Mouse (Mus musculus) myocyte (in vitro differentiated cells): Measurements from ENCODE around the gene Olfr1390. TPM values are rescaled to one million over a fixed set of nuclear protein-coding genes. Genes with fewer than 3 reads are reported as not detected.
"Not testable (repeated sequence)": the region's sequence is repeated elsewhere in the genome, so short reads cannot be mapped to it uniquely, and the experiment has no call there.

Source experiments
- H3K27me3 ChIP-seq: one replicate; pipeline ENCODE4 v1.6.1; 2011; ENCODE audit not compliant: control insufficient read depth, insufficient read depth, insufficient read length
- H3K36me3 ChIP-seq: one replicate; pipeline ENCODE4 v1.6.1; 2011; ENCODE audit not compliant: control insufficient read depth, insufficient read depth
- H3K4me2 ChIP-seq: one replicate; pipeline ENCODE4 v1.6.1; 2011; ENCODE audit warnings: low read depth, control low read depth
- H3K4me3 ChIP-seq: one replicate; pipeline ENCODE4 v1.5.1; 2011; ENCODE audit warnings: mild to moderate bottlenecking, control low read depth, moderate library complexity
- H3K79me2 ChIP-seq: one replicate; pipeline ENCODE4 v1.6.1; 2011; ENCODE audit not compliant: control insufficient read depth, insufficient read depth
- H3ac ChIP-seq: one replicate; pipeline ENCODE4 v1.6.1; 2011; ENCODE audit not compliant: control insufficient read depth, insufficient read length
- CEBPB ChIP-seq: IDR thresholded peaks from 2 replicates; pipeline ENCODE4 v1.6.1; 2011; ENCODE audit warnings: mild to moderate bottlenecking, moderate library complexity; ENCODE audit not compliant: poor library complexity, insufficient read depth, severe bottlenecking
- E2F4 ChIP-seq: IDR thresholded peaks from one replicate; pipeline ENCODE4 v1.6.1; 2011; ENCODE audit warnings: mild to moderate bottlenecking, control low read depth, moderate library complexity; ENCODE audit not compliant: insufficient read depth
- MAX ChIP-seq: IDR thresholded peaks from one replicate; pipeline ENCODE4 v1.6.1; 2011; ENCODE audit warnings: low read depth, mild to moderate bottlenecking, control low read depth
- MYOD1 ChIP-seq, 3 experiments: IDR thresholded peaks; one replicate each; pipeline ENCODE4 v1.6.1; 2011; ENCODE audit warnings: control low read depth in 2 of 3, low read depth in 2 of 3, mild to moderate bottlenecking in 2 of 3, moderate library complexity in 1 of 3; ENCODE audit not compliant: insufficient read length in 2 of 3, control insufficient read depth in 1 of 3
- MYOG ChIP-seq, 3 experiments: IDR thresholded peaks; one replicate each; pipeline ENCODE4 v1.6.1; 2011; ENCODE audit warnings: control low read depth in 2 of 3, low read depth in 2 of 3, mild to moderate bottlenecking in 2 of 3; ENCODE audit not compliant: insufficient read length in 2 of 3, control insufficient read depth in 1 of 3, insufficient read depth in 1 of 3
- POLR2A ChIP-seq: IDR thresholded peaks from one replicate; pipeline ENCODE4 v1.6.1; 2011; ENCODE audit warnings: low read depth, mild to moderate bottlenecking, control low read depth, moderate library complexity; ENCODE audit not compliant: insufficient read length
- POLR2AphosphoS2 ChIP-seq: IDR thresholded peaks from one replicate; pipeline ENCODE4 v1.6.1; 2011; ENCODE audit warnings: low read depth, control low read depth; ENCODE audit not compliant: insufficient read length
- REST ChIP-seq: IDR thresholded peaks from one replicate; pipeline ENCODE4 v1.6.1; 2011; ENCODE audit warnings: mild to moderate bottlenecking, control low read depth, moderate library complexity; ENCODE audit not compliant: insufficient read depth, insufficient read length
- SRF ChIP-seq: IDR thresholded peaks from one replicate; pipeline ENCODE4 v1.6.1; 2011; ENCODE audit warnings: low read depth; ENCODE audit not compliant: control insufficient read depth, insufficient read length
- TCF12 ChIP-seq: IDR thresholded peaks from one replicate; pipeline ENCODE4 v1.6.1; 2011; ENCODE audit warnings: mild to moderate bottlenecking, control low read depth; ENCODE audit not compliant: poor library complexity, insufficient read depth, severe bottlenecking
- TCF3 ChIP-seq: IDR thresholded peaks from one replicate; pipeline ENCODE4 v1.6.1; 2011; ENCODE audit warnings: low read depth, control low read depth; ENCODE audit not compliant: insufficient read length
- USF1 ChIP-seq: IDR thresholded peaks from one replicate; pipeline ENCODE4 v1.6.1; 2011; ENCODE audit warnings: low read depth, mild to moderate bottlenecking, control low read depth, moderate library complexity
- polyA plus RNA-seq: library from polyadenylated mRNA; unstranded; fragments of >200 nt; fragmentation: generic; extraction: Trizol; gene quantifications from one replicate; pipeline ENCODE4 v1.2.1, GENCODE M21; 2012; ENCODE audit warnings: missing spikeins

Gene Olfr1390
- not detected for polyA plus RNA-seq

DNA sequence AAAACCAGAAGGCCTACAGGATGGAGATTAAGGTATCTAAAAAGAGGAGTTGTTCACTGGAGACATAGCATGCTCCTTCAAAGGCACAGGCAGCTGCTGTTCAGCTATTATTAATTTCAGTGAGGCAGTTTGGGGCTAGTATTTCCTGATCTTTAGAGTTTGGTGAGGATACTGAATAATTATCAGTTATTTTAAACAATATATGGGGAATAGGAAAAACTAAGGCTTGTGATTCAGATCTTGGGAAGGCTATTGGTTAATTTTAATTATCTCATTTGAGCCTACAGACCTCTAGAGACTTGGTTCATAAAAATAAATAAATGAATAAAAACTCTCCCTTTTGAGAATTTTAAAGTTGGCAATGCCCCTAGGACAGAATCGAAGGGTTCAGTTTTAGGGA, at the start of gene Olfr1390:
TSS of gene Olfr1390 (plus strand) at position 301 of the 400 bp plus-strand sequence.
- no peak within 1 kb of the TSS for H3K4me2 ChIP-seq
- H3ac ChIP-seq = no peak within 1 kb of the TSS
- no peaks in the 10 kb centered on the region for H3K79me2 ChIP-seq
- no peak within 1 kb of the TSS for H3K4me3 ChIP-seq
- no peaks in the 10 kb centered on the region for H3K36me3 ChIP-seq
- no peaks in the 10 kb centered on the region for H3K27me3 ChIP-seq
- no peak for TF ChIP-seq MYOG (IDR thresholded peaks at IDR 0.05; ENCODE audit: control insufficient read depth in 1 of 3, insufficient read depth in 1 of 3, insufficient read length in 2 of 3, low read depth in 2 of 3)
- no peak for TF ChIP-seq USF1
- TF ChIP-seq MYOD1 (IDR thresholded peaks at IDR 0.05; ENCODE audit: control insufficient read depth in 1 of 3, insufficient read length in 2 of 3, low read depth in 2 of 3) = no peak
- TF ChIP-seq TCF3 = no peak
- no peak for TF ChIP-seq POLR2A
- no peak for TF ChIP-seq TCF12
- TF ChIP-seq SRF = no peak
- no peak for TF ChIP-seq CEBPB
- TF ChIP-seq REST = no peak
- TF ChIP-seq POLR2AphosphoS2 = no peak
- no peak for TF ChIP-seq MAX
- no peak for TF ChIP-seq E2F4

DNA sequence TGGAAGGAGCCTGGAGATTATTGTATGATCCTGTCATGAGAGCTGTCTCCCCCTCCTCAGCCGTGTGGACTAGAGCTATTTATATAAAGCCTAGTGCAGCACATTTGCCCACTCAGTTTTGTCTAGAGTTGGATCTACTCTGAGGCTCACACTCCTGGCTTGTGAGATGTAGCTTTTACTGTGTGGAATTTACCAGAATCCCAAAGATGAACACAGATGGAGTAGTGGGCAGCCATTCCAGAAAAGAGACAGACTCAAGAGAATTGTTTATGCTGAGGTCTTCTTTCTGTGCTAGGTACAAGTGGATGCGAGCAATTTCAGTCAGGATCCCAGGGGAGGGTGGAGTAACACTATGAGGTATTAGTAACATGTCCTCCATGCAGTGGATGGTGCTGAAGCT, 47.7 kb upstream of the Olfr1390 start:
- no peak for TF ChIP-seq POLR2A
- no peak for TF ChIP-seq CEBPB
- TF ChIP-seq E2F4 = no peak
- H3K36me3 ChIP-seq = no peaks in the 10 kb centered on the region
- no peak overlapping the region for H3ac ChIP-seq
- no peak overlapping the region for H3K4me3 ChIP-seq
- no peaks in the 10 kb centered on the region for H3K79me2 ChIP-seq
- H3K4me2 ChIP-seq = no peak overlapping the region
- H3K27me3 ChIP-seq = peaks cover 8% of the 10 kb centered on the region

DNA sequence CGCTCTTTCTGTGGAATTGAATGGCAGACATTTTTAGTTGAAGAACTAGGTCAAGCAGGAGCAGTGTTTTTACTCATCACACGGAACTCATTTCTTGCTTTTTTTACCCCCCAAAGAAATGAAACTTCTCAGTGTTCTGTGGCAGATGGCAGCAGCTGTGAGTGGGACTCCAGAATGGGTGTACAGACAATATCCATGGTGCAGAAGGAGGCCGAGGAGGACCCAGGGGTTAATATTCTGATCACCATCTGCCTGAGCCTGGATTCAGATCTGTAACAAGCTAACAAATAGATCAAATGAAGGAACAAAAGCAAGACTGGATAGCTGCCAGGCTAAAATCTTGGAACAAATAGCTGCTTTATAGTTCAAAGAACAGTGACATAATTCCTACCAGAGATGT, 42.2 kb upstream of the Olfr1390 start:
- TF ChIP-seq MAX = no peak
- no peak for TF ChIP-seq MYOG (IDR thresholded peaks at IDR 0.05; ENCODE audit: control insufficient read depth in 1 of 3, insufficient read depth in 1 of 3, insufficient read length in 2 of 3, low read depth in 2 of 3)
- TF ChIP-seq E2F4 = no peak
- TF ChIP-seq POLR2A = no peak
- no peak for TF ChIP-seq CEBPB
- TF ChIP-seq SRF = no peak
- TF ChIP-seq REST = no peak
- Histone ChIP-seq H3K79me2 (no peaks in the 10 kb centered on the region), H3ac (no peak overlapping the region), H3K4me2 (no peak overlapping the region), H3K36me3 (no peaks in the 10 kb centered on the region), H3K27me3 (peaks cover 8% of the 10 kb centered on the region), H3K4me3 (no peak overlapping the region)

DNA sequence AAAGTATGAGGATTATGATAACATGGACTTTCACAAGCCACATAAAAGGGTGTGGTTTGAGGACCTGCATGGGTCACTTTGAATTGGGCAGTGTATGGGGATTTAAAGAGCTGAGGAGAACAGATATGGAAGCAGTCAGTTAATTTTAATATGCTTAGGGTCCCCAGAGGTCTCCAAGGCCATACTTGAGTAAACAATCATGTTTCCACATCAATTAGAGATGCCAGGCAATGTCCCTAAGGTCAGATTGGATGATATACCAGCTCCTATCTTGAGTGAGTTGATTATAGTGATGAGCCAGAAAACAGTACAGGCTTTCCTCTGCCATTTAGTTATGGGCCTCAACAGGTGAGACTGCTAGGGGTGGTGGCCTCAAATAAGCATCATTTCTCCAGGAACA, 30.5 kb upstream of the Olfr1390 start, which contains the start of gene Olfr10:
TSS of gene Olfr10 (plus strand) at position 301 of the 400 bp plus-strand sequence.
- H3K27me3 ChIP-seq = no peaks in the 10 kb centered on the region
- no peak within 1 kb of the TSS for H3K4me3 ChIP-seq
- TF ChIP-seq POLR2AphosphoS2 = no peak
- no peak for TF ChIP-seq MYOG (IDR thresholded peaks at IDR 0.05; ENCODE audit: control insufficient read depth in 1 of 3, insufficient read depth in 1 of 3, insufficient read length in 2 of 3, low read depth in 2 of 3)
- no peak for TF ChIP-seq MAX
- no peak for TF ChIP-seq REST
- no peak for TF ChIP-seq USF1
- no peak for TF ChIP-seq MYOD1 (IDR thresholded peaks at IDR 0.05; ENCODE audit: control insufficient read depth in 1 of 3, insufficient read length in 2 of 3, low read depth in 2 of 3)
- TF ChIP-seq CEBPB = no peak
- no peak for TF ChIP-seq POLR2A
- no peak for TF ChIP-seq TCF3
- TF ChIP-seq TCF12 = no peak
- no peak for TF ChIP-seq E2F4
- no peak for TF ChIP-seq SRF
- no peak within 1 kb of the TSS for H3ac ChIP-seq
- H3K79me2 ChIP-seq = no peaks in the 10 kb centered on the region
- no peaks in the 10 kb centered on the region for H3K36me3 ChIP-seq
- H3K4me2 ChIP-seq = no peak within 1 kb of the TSS

DNA sequence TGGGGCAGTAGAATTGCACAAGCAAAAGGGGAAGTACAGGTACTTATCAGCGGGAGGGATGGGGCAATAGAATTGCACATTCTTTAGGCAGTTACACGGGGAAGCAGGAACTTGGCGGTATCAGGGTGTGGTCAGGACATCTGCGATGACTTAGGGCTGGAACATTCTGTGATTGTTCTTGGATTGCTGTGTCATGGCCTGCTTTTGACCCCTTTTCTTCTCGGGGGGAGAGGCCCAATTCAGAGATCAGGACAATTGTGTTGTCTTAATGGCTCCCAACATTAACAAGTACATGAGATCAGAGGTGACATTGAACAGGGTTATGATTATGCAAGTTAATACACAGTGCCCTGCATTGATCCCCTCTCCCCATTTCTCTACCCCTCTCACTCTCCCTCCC, 26.4 kb upstream of the Olfr1390 start:
- not testable (repeated sequence) for H3K4me2 ChIP-seq, H3K79me2 ChIP-seq, H3ac ChIP-seq, H3K4me3 ChIP-seq, H3K36me3 ChIP-seq, H3K27me3 ChIP-seq

DNA sequence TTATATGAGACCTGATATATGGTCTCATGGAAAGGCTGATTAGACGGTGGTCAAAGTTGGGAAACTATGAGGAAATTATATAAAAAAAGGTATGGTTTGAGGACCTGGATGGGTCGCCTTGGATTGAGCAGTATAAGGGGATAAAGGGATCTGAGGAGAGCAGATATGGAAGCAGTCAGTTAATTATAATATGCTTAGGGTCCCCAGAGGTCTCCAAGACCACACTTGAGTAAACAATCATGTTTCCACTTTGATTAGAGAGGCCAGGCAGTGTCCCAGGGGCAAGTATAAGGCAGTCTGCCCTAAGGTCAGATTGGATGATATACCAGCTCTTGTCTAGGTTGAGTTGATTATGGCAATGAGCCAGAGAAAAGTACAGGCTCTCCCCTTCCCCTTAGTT, 12.5 kb upstream of the Olfr1390 start, which contains the start of gene Olfr1391:
TSS of gene Olfr1391 (plus strand) at position 301 of the 400 bp plus-strand sequence.
- H3ac ChIP-seq = no peak within 1 kb of the TSS
- no peaks in the 10 kb centered on the region for H3K27me3 ChIP-seq
- TF ChIP-seq POLR2AphosphoS2 (no peak), TCF12 (no peak), CEBPB (no peak), REST (no peak), POLR2A (no peak), USF1 (no peak), MYOD1 (IDR thresholded peaks at IDR 0.05; ENCODE audit: control insufficient read depth in 1 of 3, insufficient read length in 2 of 3, low read depth in 2 of 3) (no peak), MAX (no peak), TCF3 (no peak)
- no peak within 1 kb of the TSS for H3K4me3 ChIP-seq
- no peaks in the 10 kb centered on the region for H3K79me2 ChIP-seq
- no peaks in the 10 kb centered on the region for H3K36me3 ChIP-seq
- H3K4me2 ChIP-seq = no peak within 1 kb of the TSS
